29 mouse cellular contexts compared by ENCODE assay signal in genomic region chr2:42661054-42661453, GRCm38 (mm10). TPM values are rescaled to one million over a fixed set of nuclear protein-coding genes. Genes with fewer than 3 reads are reported as not detected.
DNase-seq lines count a peak whose midpoint lies in the region; ATAC-seq and TF ChIP-seq lines count a peak whose summit lies in the region.
"Had no signal": no experiment of that assay in that cellular context is flagged by ENCODE, and none has a peak within 500 bp of the region (broad histone marks: within the 10 kb centered on the region; RNA-seq: fewer than 3 reads in every experiment).

No protein-coding gene starts in this region.

- no peaks in the 10 kb centered on the region for H3K4me1 ChIP-seq in hindbrain, postnatal 0 days (ENCODE audit: insufficient read depth, low read length)
- H3K4me1 ChIP-seq in hindbrain, embryonic 10.5 days (replicated peaks): no peaks in the 10 kb centered on the region
- H3K4me1 ChIP-seq in midbrain, postnatal 0 days (ENCODE audit: insufficient read depth, low read length): no peaks in the 10 kb centered on the region
- H3K4me1 ChIP-seq in midbrain, embryonic 11.5 days (ENCODE audit: control insufficient read depth, insufficient read depth, low read length): no peaks in the 10 kb centered on the region
- H3K4me1 ChIP-seq: embryonic facial prominence, embryonic 10.5 days; embryonic facial prominence, embryonic 13.5 days; forebrain, embryonic 12.5 days; heart, embryonic 12.5 days; heart, embryonic 15.5 days; hindbrain, embryonic 12.5 days; hindbrain, embryonic 15.5 days; intestine, embryonic 15.5 days had no signal

- 39% methylated on average over 7 of the region's 7 CpGs for WGBS in hindbrain, postnatal 0 days
- WGBS in hindbrain, embryonic 10.5 days: 74% methylated on average over 7 of the region's 7 CpGs
- WGBS in midbrain, postnatal 0 days: 26% methylated on average over 7 of the region's 7 CpGs
- WGBS in midbrain, embryonic 11.5 days: 46% methylated on average over 7 of the region's 7 CpGs

- no peaks in the 10 kb centered on the region for H3K27me3 ChIP-seq in hindbrain, postnatal 0 days (ENCODE audit: insufficient read depth, low read length)
- H3K27me3 ChIP-seq in hindbrain, embryonic 10.5 days (ENCODE audit: insufficient read depth, poor library complexity, severe bottlenecking): no peaks in the 10 kb centered on the region
- H3K27me3 ChIP-seq in midbrain, postnatal 0 days (ENCODE audit: insufficient read depth, low read length): no peaks in the 10 kb centered on the region
- H3K27me3 ChIP-seq in midbrain, embryonic 11.5 days (ENCODE audit: control insufficient read depth, insufficient read depth, low read length): no peaks in the 10 kb centered on the region
- H3K27me3 ChIP-seq: forebrain, embryonic 12.5 days; forebrain, embryonic 15.5 days; heart, embryonic 12.5 days; heart, embryonic 15.5 days; hindbrain, embryonic 12.5 days; hindbrain, embryonic 15.5 days; intestine, embryonic 15.5 days had no signal

- no peak overlapping the region for H3K27ac ChIP-seq in hindbrain, postnatal 0 days
- H3K27ac ChIP-seq in hindbrain, embryonic 10.5 days: no peak overlapping the region
- H3K27ac ChIP-seq in midbrain, postnatal 0 days (ENCODE audit: low read depth, low read length): no peak overlapping the region
- no peak overlapping the region for H3K27ac ChIP-seq in midbrain, embryonic 11.5 days (ENCODE audit: low read depth, low read length)
- H3K27ac ChIP-seq: embryonic facial prominence, embryonic 10.5 days; embryonic facial prominence, embryonic 13.5 days; forebrain, embryonic 12.5 days; forebrain, embryonic 15.5 days; gastrocnemius, adult 2 months; heart, embryonic 15.5 days; hindbrain, embryonic 12.5 days; hindbrain, embryonic 15.5 days; intestine, embryonic 15.5 days had no signal

- DNase-seq in hindbrain, postnatal 0 days (ENCODE audit: low spot score): peak; percentile 13
- no peak for DNase-seq in hindbrain, embryonic 10.5 days (ENCODE audit: low spot score)
- DNase-seq in midbrain, postnatal 0 days (ENCODE audit: low spot score): peak; percentile 17
- DNase-seq in midbrain, embryonic 11.5 days (ENCODE audit: low spot score, missing footprints): no peak
- DNase-seq in brain, adult 2 months (ENCODE audit: low read depth, low spot score): peak; percentile 48
- DNase-seq in cerebellum, adult 8-10 months: no peak
- DNase-seq: adrenal gland, adult 8-10 months; adrenal gland, postnatal 25 days; cerebellum, adult 11 months; cerebellum, adult 2 months; cerebellum, postnatal 10 days; cerebellum, postnatal 36 days; embryo, embryonic 11 days; gastrocnemius, adult 2 months; gastrocnemius, postnatal 14 days; heart, adult 18-20 months; heart, postnatal 14 days; heart, postnatal 4 days had no signal

- H3K9ac ChIP-seq in hindbrain, postnatal 0 days (replicated peaks; ENCODE audit: low read length): no peak overlapping the region
- H3K9ac ChIP-seq in midbrain, postnatal 0 days (replicated peaks; ENCODE audit: low read length, poor library complexity, severe bottlenecking): no peak overlapping the region
- H3K9ac ChIP-seq in midbrain, embryonic 11.5 days (ENCODE audit: low read length): no peak overlapping the region
- H3K9ac ChIP-seq: embryonic facial prominence, embryonic 13.5 days; forebrain, embryonic 12.5 days; forebrain, embryonic 15.5 days; heart, embryonic 12.5 days; heart, embryonic 15.5 days; hindbrain, embryonic 12.5 days; hindbrain, embryonic 15.5 days; intestine, embryonic 15.5 days had no signal

- H3K36me3 ChIP-seq in hindbrain, postnatal 0 days (ENCODE audit: insufficient read depth, low read length): no peaks in the 10 kb centered on the region
- no peaks in the 10 kb centered on the region for H3K36me3 ChIP-seq in hindbrain, embryonic 10.5 days
- no peaks in the 10 kb centered on the region for H3K36me3 ChIP-seq in midbrain, postnatal 0 days (ENCODE audit: insufficient read depth, low read length)
- no peaks in the 10 kb centered on the region for H3K36me3 ChIP-seq in midbrain, embryonic 11.5 days (ENCODE audit: control insufficient read depth, insufficient read depth, low read length)
- H3K36me3 ChIP-seq: embryonic facial prominence, embryonic 10.5 days; embryonic facial prominence, embryonic 13.5 days; forebrain, embryonic 12.5 days; forebrain, embryonic 15.5 days; heart, embryonic 12.5 days; heart, embryonic 15.5 days; hindbrain, embryonic 12.5 days; hindbrain, embryonic 15.5 days; intestine, embryonic 15.5 days had no signal

- H3K4me3 ChIP-seq in hindbrain, postnatal 0 days (ENCODE audit: low read length): no peak overlapping the region
- no peak overlapping the region for H3K4me3 ChIP-seq in hindbrain, embryonic 10.5 days
- no peak overlapping the region for H3K4me3 ChIP-seq in midbrain, postnatal 0 days (ENCODE audit: low read depth, low read length)
- no peak overlapping the region for H3K4me3 ChIP-seq in midbrain, embryonic 11.5 days (ENCODE audit: low read depth, low read length)
- H3K4me3 ChIP-seq: embryonic facial prominence, embryonic 10.5 days; embryonic facial prominence, embryonic 13.5 days; erythroblast, embryonic 14.5 days; forebrain, embryonic 12.5 days; forebrain, embryonic 15.5 days; gastrocnemius, adult 2 months; heart, embryonic 12.5 days; heart, embryonic 15.5 days; hindbrain, embryonic 12.5 days; hindbrain, embryonic 15.5 days; intestine, embryonic 15.5 days had no signal

- no peaks in the 10 kb centered on the region for H3K9me3 ChIP-seq in hindbrain, postnatal 0 days (ENCODE audit: low read length)
- no peaks in the 10 kb centered on the region for H3K9me3 ChIP-seq in hindbrain, embryonic 10.5 days
- H3K9me3 ChIP-seq in midbrain, postnatal 0 days (ENCODE audit: low read length): no peaks in the 10 kb centered on the region
- no peaks in the 10 kb centered on the region for H3K9me3 ChIP-seq in midbrain, embryonic 11.5 days (ENCODE audit: control insufficient read depth, low read length)
- H3K9me3 ChIP-seq: embryonic facial prominence, embryonic 10.5 days; embryonic facial prominence, embryonic 13.5 days; forebrain, embryonic 12.5 days; forebrain, embryonic 15.5 days; heart, embryonic 12.5 days; heart, embryonic 15.5 days; hindbrain, embryonic 12.5 days; hindbrain, embryonic 15.5 days; intestine, embryonic 15.5 days had no signal

- no peak for ATAC-seq in hindbrain, postnatal 0 days
- no peak for ATAC-seq in midbrain, postnatal 0 days (ENCODE audit: low FRiP score)
- ATAC-seq in midbrain, embryonic 11.5 days (ENCODE audit: low FRiP score): no peak
- ATAC-seq: activated CD4-positive, CD25-positive, alpha-beta regulatory T cell, adult 4 months; forebrain, embryonic 15.5 days; intestine, embryonic 15.5 days had no signal

- H3K4me2 ChIP-seq in hindbrain, postnatal 0 days (ENCODE audit: low read depth, low read length): no peak overlapping the region
- no peak overlapping the region for H3K4me2 ChIP-seq in midbrain, postnatal 0 days (ENCODE audit: low read depth, low read length, poor library complexity, severe bottlenecking)
- H3K4me2 ChIP-seq in midbrain, embryonic 11.5 days: no peak overlapping the region
- H3K4me2 ChIP-seq: embryonic facial prominence, embryonic 13.5 days; forebrain, embryonic 12.5 days; forebrain, embryonic 15.5 days; heart, embryonic 12.5 days; heart, embryonic 15.5 days; hindbrain, embryonic 12.5 days; hindbrain, embryonic 15.5 days; intestine, embryonic 15.5 days had no signal

- TF ChIP-seq CTCF in hindbrain, postnatal 0 days (IDR thresholded peaks at IDR 0.05; ENCODE audit: low read depth): no peak
- no peak for TF ChIP-seq CTCF in midbrain, postnatal 0 days (IDR thresholded peaks at IDR 0.05)

RNA-seq across cellular contexts. Expression of gene Lrp1b, which starts 7.6 kb away (rescaled TPM):
- 19.9 and 33.6 TPM in 2 replicates for total RNA-seq in hindbrain, postnatal 0 days (2014; rRNA removed)
- 14.8 and 15.5 TPM in 2 replicates for polyA plus RNA-seq in hindbrain, postnatal 0 days (2015; fragmentation: Nextera tagmentation; extraction: Ambion mirVana)
- 1.8 and 3.1 TPM in 2 replicates for polyA plus RNA-seq in hindbrain, embryonic 10.5 days (2016; fragmentation: Nextera tagmentation; extraction: Ambion mirVana)
- 37.5 and 41.5 TPM in 2 replicates for total RNA-seq in midbrain, postnatal 0 days (2014; rRNA removed)
- polyA plus RNA-seq in midbrain, postnatal 0 days (2015; fragmentation: Nextera tagmentation; extraction: Ambion mirVana): 12.5 and 15.1 TPM in 2 replicates
- polyA plus RNA-seq in midbrain, embryonic 11.5 days (2014; fragmentation: Nextera tagmentation; extraction: Ambion mirVana): 3.0 and 3.6 TPM in 2 replicates
- polyA plus RNA-seq: erythroblast, embryonic 14.5 days had no signal

Comparison
In these comparisons a context has a peak if more than half of its experiments do, and no peak if none do; other contexts are left out.
1. DNase-seq: peak in hindbrain, postnatal 0 days (single experiment), midbrain, postnatal 0 days (single experiment) and brain, adult 2 months (single experiment); none in hindbrain, embryonic 10.5 days (single experiment), midbrain, embryonic 11.5 days (single experiment) and cerebellum, adult 8-10 months (single experiment).